Mouse (Mus musculus): ENCODE measurements around the gene Pacsin2. TPM values are rescaled to one million over a fixed set of nuclear protein-coding genes. Genes with fewer than 3 reads are reported as not detected.

The Pacsin2 gene
- polyA plus RNA-seq, 1 experiment from 2014 or later = 11.0 TPM

DNA sequence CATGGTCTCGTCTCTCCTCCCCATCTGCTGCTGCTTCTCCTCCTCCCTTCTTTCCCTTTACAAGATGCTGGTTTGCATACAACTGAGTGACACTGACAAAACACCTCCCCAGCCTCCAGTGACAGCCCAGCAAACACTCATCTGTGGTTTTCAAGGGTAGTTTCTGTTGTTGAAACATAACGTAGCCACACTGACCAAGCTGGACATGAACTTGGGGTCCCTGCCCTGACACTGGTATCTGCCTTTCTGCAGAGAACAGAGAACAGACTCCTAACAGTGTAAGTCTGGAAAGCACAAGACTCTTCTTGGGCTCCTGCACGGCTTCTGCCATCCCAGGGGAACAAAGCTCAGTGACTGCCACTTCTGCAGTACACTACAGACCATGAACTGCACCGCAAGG is 29.7 kb downstream of the Pacsin2 start:
- Histone ChIP-seq H3K27me3 (replicated peaks; ENCODE audit: control insufficient read depth, insufficient read depth, low read length) (no peaks in the 10 kb centered on the region), H3K27ac (ENCODE audit: low read depth, low read length) (no peak overlapping the region), H3K4me1 (ENCODE audit: control insufficient read depth, insufficient read depth, low read length) (0 out of 2 replicates have a peak, but pooled peaks cover 2% of the 10 kb centered on the region), H3K4me2 (ENCODE audit: low read length) (no peak overlapping the region), H3K9ac (ENCODE audit: low read length) (no peak overlapping the region), H3K36me3 (ENCODE audit: control insufficient read depth, insufficient read depth, low read length) (no peaks in the 10 kb centered on the region), H3K9me3 (replicated peaks; ENCODE audit: control insufficient read depth, low read length) (no peaks in the 10 kb centered on the region), H3K4me3 (ENCODE audit: low read depth, low read length) (no peak overlapping the region)
- 89% methylated on average over 4 of the region's 4 CpGs for WGBS
- ATAC-seq (no peak), DNase-seq (ENCODE audit: low spot score) (no peak)

DNA sequence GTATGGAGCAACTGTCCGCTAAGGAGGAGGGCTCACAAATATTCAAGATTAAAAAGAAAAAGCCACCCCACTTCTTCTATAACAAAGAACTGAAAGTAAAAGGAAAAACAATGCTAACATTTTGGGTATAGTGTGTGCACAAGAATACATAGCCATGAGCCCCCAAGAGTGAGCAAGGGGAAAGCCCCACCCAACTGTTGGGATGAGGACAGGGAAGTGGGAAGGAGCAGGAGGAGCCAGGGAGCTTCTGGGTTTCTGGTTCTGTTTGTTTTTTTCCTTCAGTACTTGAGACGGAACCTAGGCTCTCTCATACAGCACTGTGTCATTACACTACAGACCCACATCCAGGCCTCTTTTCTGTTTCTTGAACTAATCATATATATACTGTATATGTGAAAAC is 31.1 kb downstream of the Pacsin2 start:
- no peak for DNase-seq (ENCODE audit: low spot score)
- H3K4me2 ChIP-seq (ENCODE audit: low read length) = no peak overlapping the region
- H3K9me3 ChIP-seq (replicated peaks; ENCODE audit: control insufficient read depth, low read length) = no peaks in the 10 kb centered on the region
- H3K27me3 ChIP-seq (replicated peaks; ENCODE audit: control insufficient read depth, insufficient read depth, low read length) = no peaks in the 10 kb centered on the region
- 0 out of 2 replicates have a peak, but pooled peaks cover 2% of the 10 kb centered on the region for H3K4me1 ChIP-seq (ENCODE audit: control insufficient read depth, insufficient read depth, low read length)
- no peak for ATAC-seq
- no peak overlapping the region for H3K27ac ChIP-seq (ENCODE audit: low read depth, low read length)
- no peaks in the 10 kb centered on the region for H3K36me3 ChIP-seq (ENCODE audit: control insufficient read depth, insufficient read depth, low read length)
- no peak overlapping the region for H3K4me3 ChIP-seq (ENCODE audit: low read depth, low read length)
- 91% methylated on average over 2 of the region's 2 CpGs for WGBS
- H3K9ac ChIP-seq (ENCODE audit: low read length) = no peak overlapping the region

DNA sequence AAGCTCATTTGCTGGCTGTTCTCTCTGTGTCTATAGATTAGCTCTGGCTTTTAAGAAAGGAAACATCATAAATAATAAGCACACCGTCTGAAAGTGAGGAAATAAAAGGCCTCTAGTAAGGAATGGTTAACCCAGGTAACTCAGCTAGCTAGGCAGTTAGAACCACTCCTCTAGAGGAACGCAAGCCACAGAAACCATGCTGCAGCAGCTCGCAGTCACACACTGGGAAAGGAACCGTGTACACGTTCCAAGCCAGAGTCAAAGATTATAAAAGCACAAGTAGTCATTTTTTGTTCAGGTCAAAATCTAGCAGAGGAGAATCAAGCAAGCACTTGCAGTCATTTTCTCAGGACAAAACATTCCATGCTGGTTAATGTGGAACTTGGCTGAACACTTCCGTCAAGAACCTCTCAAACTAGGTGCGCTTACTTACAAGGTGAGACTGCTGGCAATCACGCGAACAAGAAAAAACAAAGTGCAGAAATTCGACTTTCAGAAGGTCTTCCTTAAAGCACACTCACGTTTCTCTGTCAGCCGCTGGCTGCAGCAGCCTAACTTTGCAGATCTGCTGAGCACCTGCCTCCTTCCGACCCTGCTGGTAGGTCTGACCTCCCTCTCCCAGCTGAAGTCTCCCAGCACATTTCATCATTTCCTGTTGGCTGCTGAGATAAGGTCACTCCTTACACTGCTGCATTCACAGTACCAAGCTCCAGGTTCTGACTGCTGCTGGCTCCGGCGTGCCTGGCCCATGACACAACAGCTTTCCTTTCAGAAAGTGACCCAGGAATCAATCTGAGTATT is 32.0 kb downstream of the Pacsin2 start:
- H3K9me3 ChIP-seq (replicated peaks; ENCODE audit: control insufficient read depth, low read length) = no peaks in the 10 kb centered on the region
- WGBS = 78% methylated on average over 15 of the region's 15 CpGs

DNA sequence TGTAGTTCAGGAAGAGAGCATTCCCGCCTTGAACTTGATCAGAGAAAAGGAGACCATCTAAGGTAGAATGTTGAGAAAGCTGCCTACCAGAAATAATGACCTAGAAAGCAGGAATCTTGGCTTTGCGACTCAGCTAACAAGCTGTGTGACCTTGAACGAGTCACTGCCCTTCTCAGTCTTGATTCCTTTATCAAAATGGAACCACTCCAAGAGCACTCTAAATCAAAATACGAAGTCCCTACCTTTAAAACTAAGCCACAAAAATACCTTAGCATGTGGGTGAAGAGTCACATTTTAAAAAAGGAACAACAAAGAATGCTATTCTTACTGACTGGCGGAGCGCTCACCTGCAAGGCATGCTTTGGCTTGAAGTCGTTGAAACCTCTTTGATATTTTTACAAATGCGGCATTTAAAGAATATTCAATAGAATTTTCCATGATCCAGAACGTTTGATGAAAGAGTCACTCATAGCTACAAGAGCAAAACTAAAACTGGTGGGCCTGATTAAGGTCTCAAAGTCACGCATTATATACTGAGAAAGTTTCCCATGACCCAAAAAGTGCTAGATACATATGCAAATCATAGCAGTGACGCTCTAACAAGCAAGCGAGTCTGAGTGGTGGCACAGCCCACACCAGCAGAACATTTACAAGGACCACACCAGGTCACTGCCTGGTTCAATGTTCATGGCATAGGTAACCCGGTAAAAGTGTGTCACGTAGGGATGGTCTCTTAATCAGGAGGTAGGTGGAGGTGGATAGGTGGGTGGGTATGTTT is 33.2 kb downstream of the Pacsin2 start:
- no peak for DNase-seq (ENCODE audit: low spot score)
- 89% methylated on average over 14 of the region's 14 CpGs for WGBS

More for the DNA sequence above, 32.0 kb downstream of the Pacsin2 start:
- no peak overlapping the region for H3K9ac ChIP-seq (ENCODE audit: low read length)
- ATAC-seq (no peak), DNase-seq (ENCODE audit: low spot score) (no peak)
- H3K36me3 ChIP-seq (ENCODE audit: control insufficient read depth, insufficient read depth, low read length) = no peaks in the 10 kb centered on the region
- no peak overlapping the region for H3K4me3 ChIP-seq (ENCODE audit: low read depth, low read length)
- no peak overlapping the region for H3K4me2 ChIP-seq (ENCODE audit: low read length)
- no peaks in the 10 kb centered on the region for H3K27me3 ChIP-seq (replicated peaks; ENCODE audit: control insufficient read depth, insufficient read depth, low read length)
- 0 out of 2 replicates have a peak, but pooled peaks cover 2% of the 10 kb centered on the region for H3K4me1 ChIP-seq (ENCODE audit: control insufficient read depth, insufficient read depth, low read length)
- no peak overlapping the region for H3K27ac ChIP-seq (ENCODE audit: low read depth, low read length)

DNA sequence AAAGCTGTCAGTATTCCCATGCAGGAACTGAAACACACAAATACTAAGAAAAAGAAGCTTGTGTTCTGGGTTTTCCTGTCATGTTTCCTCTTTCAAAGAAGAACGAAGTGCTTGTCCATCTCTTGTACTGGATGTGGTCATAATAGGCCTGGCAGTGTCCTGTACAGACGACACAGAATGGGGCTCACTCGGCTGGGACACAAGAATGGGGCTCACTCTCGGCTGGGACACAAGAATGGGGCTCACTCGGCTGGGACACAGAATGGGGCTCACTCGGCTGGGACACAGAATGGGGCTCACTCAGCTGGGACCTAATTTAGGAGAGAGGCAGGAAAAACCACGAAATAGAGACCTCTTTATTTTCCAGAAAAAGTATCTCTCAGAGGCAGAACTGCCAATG is 34.0 kb downstream of the Pacsin2 start:
- ATAC-seq (no peak), DNase-seq (ENCODE audit: low spot score) (no peak)
- whole genome bisulfite sequencing = 47% methylated on average over 7 of the region's 7 CpGs
- no peaks in the 10 kb centered on the region for H3K27me3 ChIP-seq (replicated peaks; ENCODE audit: control insufficient read depth, insufficient read depth, low read length)
- H3K9ac ChIP-seq (ENCODE audit: low read length) = no peak overlapping the region
- H3K36me3 ChIP-seq (ENCODE audit: control insufficient read depth, insufficient read depth, low read length) = no peaks in the 10 kb centered on the region
- H3K27ac ChIP-seq (ENCODE audit: low read depth, low read length) = no peak overlapping the region
- H3K9me3 ChIP-seq (replicated peaks; ENCODE audit: control insufficient read depth, low read length) = no peaks in the 10 kb centered on the region
- H3K4me2 ChIP-seq (ENCODE audit: low read length) = no peak overlapping the region
- 0 out of 2 replicates have a peak, but pooled peaks cover under 1% of the 10 kb centered on the region for H3K4me1 ChIP-seq (ENCODE audit: control insufficient read depth, insufficient read depth, low read length)
- H3K4me3 ChIP-seq (ENCODE audit: low read depth, low read length) = no peak overlapping the region

More for the DNA sequence above, 33.2 kb downstream of the Pacsin2 start:
- Histone ChIP-seq H3K27me3 (replicated peaks; ENCODE audit: control insufficient read depth, insufficient read depth, low read length) (no peaks in the 10 kb centered on the region), H3K9ac (ENCODE audit: low read length) (no peak overlapping the region), H3K27ac (ENCODE audit: low read depth, low read length) (no peak overlapping the region), H3K4me2 (ENCODE audit: low read length) (no peak overlapping the region), H3K9me3 (replicated peaks; ENCODE audit: control insufficient read depth, low read length) (no peaks in the 10 kb centered on the region), H3K4me3 (ENCODE audit: low read depth, low read length) (no peak overlapping the region), H3K36me3 (ENCODE audit: control insufficient read depth, insufficient read depth, low read length) (no peaks in the 10 kb centered on the region), H3K4me1 (ENCODE audit: control insufficient read depth, insufficient read depth, low read length) (0 out of 2 replicates have a peak, but pooled peaks cover 2% of the 10 kb centered on the region)
- ATAC-seq = no peak

DNA sequence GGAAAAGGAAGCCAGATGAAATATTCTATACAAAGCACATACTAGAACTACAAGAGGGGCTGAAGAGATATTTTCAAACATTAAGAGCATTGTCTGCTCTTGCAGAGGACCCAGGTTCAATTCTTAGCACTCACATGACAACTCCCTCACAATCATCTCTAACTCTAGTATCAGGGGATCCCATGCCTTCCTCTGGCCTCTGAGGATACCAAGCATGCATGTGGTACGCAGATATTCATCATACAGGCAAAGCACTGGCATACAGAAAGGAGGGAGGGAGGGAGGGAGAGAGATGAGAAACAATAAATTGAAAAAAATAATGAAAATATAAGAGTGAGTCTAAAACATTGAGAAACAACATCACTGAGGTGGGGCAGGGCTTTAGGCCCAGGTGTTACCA is 35.8 kb downstream of the Pacsin2 start:
- ATAC-seq = no peak

DNA sequence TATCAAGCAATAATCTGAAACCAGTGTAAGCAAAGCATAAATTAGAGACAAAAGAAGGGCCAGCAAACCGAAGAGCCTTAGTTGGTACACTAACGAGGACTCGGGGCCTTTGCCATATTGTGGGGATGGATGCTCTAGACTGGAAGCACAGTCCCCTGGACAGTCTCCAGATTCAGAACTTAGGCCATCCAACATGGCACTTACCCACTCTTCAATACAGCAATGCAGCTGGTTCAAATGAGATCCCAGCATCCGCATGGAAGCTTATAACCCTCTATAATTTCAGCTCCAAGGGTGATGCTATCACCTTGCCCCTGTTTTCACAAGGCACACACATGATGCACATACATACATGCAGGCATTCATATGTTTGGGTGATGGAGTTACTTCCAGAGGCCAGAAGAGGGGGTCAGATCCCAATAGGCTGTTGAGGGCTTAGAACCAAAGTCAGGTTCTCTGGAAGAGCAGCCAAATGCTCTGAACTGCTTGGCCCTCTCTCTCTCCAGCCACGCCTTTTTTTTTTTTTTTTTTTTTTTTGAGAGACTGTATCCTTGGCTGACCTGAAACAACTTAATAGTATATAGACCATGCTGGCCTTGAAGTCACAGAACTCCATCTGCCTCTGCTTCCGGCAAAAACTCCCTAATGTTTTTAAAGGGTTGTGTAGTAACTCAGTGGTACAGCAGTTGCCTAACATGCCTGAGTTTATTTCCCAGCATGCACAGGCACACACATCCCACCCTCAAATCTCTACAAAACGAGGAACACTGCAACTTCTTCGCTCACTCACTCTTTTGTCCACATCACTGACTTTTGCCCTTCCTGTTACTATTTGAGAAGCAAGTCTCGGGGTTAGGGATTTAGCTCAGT is 36.9 kb downstream of the Pacsin2 start:
- no peak overlapping the region for H3K4me2 ChIP-seq (ENCODE audit: low read length)
- no peaks in the 10 kb centered on the region for H3K27me3 ChIP-seq (replicated peaks; ENCODE audit: control insufficient read depth, insufficient read depth, low read length)
- H3K36me3 ChIP-seq (ENCODE audit: control insufficient read depth, insufficient read depth, low read length) = no peaks in the 10 kb centered on the region
- no peak overlapping the region for H3K9ac ChIP-seq (ENCODE audit: low read length)
- WGBS = 74% methylated on average over 9 of the region's 9 CpGs
- H3K27ac ChIP-seq (ENCODE audit: low read depth, low read length) = no peak overlapping the region
- no peak overlapping the region for H3K4me3 ChIP-seq (ENCODE audit: low read depth, low read length)
- no peaks in the 10 kb centered on the region for H3K4me1 ChIP-seq (ENCODE audit: control insufficient read depth, insufficient read depth, low read length)
- no peaks in the 10 kb centered on the region for H3K9me3 ChIP-seq (replicated peaks; ENCODE audit: control insufficient read depth, low read length)
- DNase-seq (ENCODE audit: low spot score) = no peak
- ATAC-seq = no peak

More for the DNA sequence above, 35.8 kb downstream of the Pacsin2 start:
- H3K4me2 ChIP-seq (ENCODE audit: low read length) = no peak overlapping the region
- no peak overlapping the region for H3K27ac ChIP-seq (ENCODE audit: low read depth, low read length)
- no peaks in the 10 kb centered on the region for H3K4me1 ChIP-seq (ENCODE audit: control insufficient read depth, insufficient read depth, low read length)
- H3K9me3 ChIP-seq (replicated peaks; ENCODE audit: control insufficient read depth, low read length) = no peaks in the 10 kb centered on the region
- DNase-seq (ENCODE audit: low spot score) = no peak
- 93% methylated on average over 1 of the region's 1 CpGs for WGBS
- no peaks in the 10 kb centered on the region for H3K36me3 ChIP-seq (ENCODE audit: control insufficient read depth, insufficient read depth, low read length)
- no peak overlapping the region for H3K4me3 ChIP-seq (ENCODE audit: low read depth, low read length)
- H3K27me3 ChIP-seq (replicated peaks; ENCODE audit: control insufficient read depth, insufficient read depth, low read length) = no peaks in the 10 kb centered on the region
- no peak overlapping the region for H3K9ac ChIP-seq (ENCODE audit: low read length)

DNA sequence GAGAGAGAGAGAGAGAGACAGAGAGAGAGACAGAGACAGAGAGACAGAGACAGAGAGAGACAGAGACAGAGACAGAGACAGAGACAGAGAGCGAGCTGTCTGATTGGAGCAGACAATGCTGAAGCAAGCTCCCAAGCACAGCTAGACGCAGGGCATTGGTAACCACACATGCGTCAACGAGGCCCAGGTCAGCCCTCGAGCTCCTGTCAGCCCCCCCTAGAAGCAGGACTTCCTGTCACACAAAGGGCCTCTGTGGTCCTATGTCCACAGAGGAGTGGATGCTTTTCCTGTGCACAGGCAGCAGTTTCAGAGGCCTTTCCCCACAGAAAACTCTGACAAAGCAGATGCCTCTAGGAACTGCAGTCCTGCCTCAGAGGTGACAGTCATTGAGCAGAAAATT is 38.6 kb downstream of the Pacsin2 start:
- WGBS = 57% methylated on average over 5 of the region's 5 CpGs
- H3K4me1 ChIP-seq (ENCODE audit: control insufficient read depth, insufficient read depth, low read length) = no peaks in the 10 kb centered on the region
- H3K9ac ChIP-seq (ENCODE audit: low read length) = no peak overlapping the region
- H3K27me3 ChIP-seq (replicated peaks; ENCODE audit: control insufficient read depth, insufficient read depth, low read length) = no peaks in the 10 kb centered on the region
- no peak overlapping the region for H3K4me3 ChIP-seq (ENCODE audit: low read depth, low read length)
- no peaks in the 10 kb centered on the region for H3K36me3 ChIP-seq (ENCODE audit: control insufficient read depth, insufficient read depth, low read length)
- no peaks in the 10 kb centered on the region for H3K9me3 ChIP-seq (replicated peaks; ENCODE audit: control insufficient read depth, low read length)
- DNase-seq (ENCODE audit: low spot score) (no peak), ATAC-seq (no peak)
- H3K27ac ChIP-seq (ENCODE audit: low read depth, low read length) = no peak overlapping the region
- no peak overlapping the region for H3K4me2 ChIP-seq (ENCODE audit: low read length)
